Mouse (Mus musculus): ENCODE data around the gene Kansl2. TPM values are rescaled to one million over a fixed set of nuclear protein-coding genes. Genes with fewer than 3 reads are reported as not detected.
A peak's percentile ranks its signal among the peaks of the same experiment; 100 is the strongest.
"Not testable (repeated sequence)": the region's sequence is repeated elsewhere in the genome, so short reads cannot be mapped to it uniquely, and the experiment has no call there.

Gene Kansl2
- polyA plus RNA-seq, 1 experiment, result 19.8 TPM

- Histone ChIP-seq H3K4me3 (ENCODE audit: control insufficient read depth, low read depth, low read length) (no peak overlapping the region), H3K27me3 (ENCODE audit: control insufficient read depth, insufficient read depth, low read length) (no peaks in the 10 kb centered on the region), H3K4me1 (ENCODE audit: control insufficient read depth, insufficient read depth, low read length) (0 out of 2 replicates have a peak, but pooled peaks cover 2% of the 10 kb centered on the region), H3K36me3 (ENCODE audit: control insufficient read depth, insufficient read depth, low read length) (peaks cover 4% of the 10 kb centered on the region; the same call in 1 of the 2 replicates), H3K27ac (ENCODE audit: control insufficient read depth, insufficient read depth, low read depth, low read length) (no peak overlapping the region)
- no peak for TF ChIP-seq POLR2A (IDR thresholded peaks at IDR 0.05; ENCODE audit: control insufficient read depth, low read depth, low read length)
- TF ChIP-seq CTCF (IDR thresholded peaks at IDR 0.05; ENCODE audit: control insufficient read depth, insufficient read depth, insufficient replicate concordance, low read depth, low read length), result peak; percentile 85
Observed at GRCm38 (mm10) chr15:98517380-98518355, 16.4 kb downstream of the Kansl2 start.

GRCm38 (mm10) chr15:98514845-98515244 lies 19.2 kb downstream of the Kansl2 start:
- H3K36me3 ChIP-seq (ENCODE audit: control insufficient read depth, insufficient read depth, low read length); H3K4me3 ChIP-seq (ENCODE audit: control insufficient read depth, low read depth, low read length); H3K27ac ChIP-seq (ENCODE audit: control insufficient read depth, insufficient read depth, low read depth, low read length); H3K27me3 ChIP-seq (ENCODE audit: control insufficient read depth, insufficient read depth, low read length); H3K4me1 ChIP-seq (ENCODE audit: control insufficient read depth, insufficient read depth, low read length): not testable (repeated sequence)

GRCm38 (mm10) chr15:98514146-98514545 lies 19.9 kb downstream of the Kansl2 start:
- Histone ChIP-seq H3K4me3 (ENCODE audit: control insufficient read depth, low read depth, low read length) (no peak overlapping the region), H3K4me1 (ENCODE audit: control insufficient read depth, insufficient read depth, low read length) (peaks cover 5% of the 10 kb centered on the region), H3K27me3 (ENCODE audit: control insufficient read depth, insufficient read depth, low read length) (no peaks in the 10 kb centered on the region), H3K36me3 (ENCODE audit: control insufficient read depth, insufficient read depth, low read length) (no peaks in the 10 kb centered on the region), H3K27ac (ENCODE audit: control insufficient read depth, insufficient read depth, low read depth, low read length) (no peak overlapping the region)
- TF ChIP-seq POLR2A (IDR thresholded peaks at IDR 0.05; ENCODE audit: control insufficient read depth, low read depth, low read length), result no peak
- TF ChIP-seq CTCF (IDR thresholded peaks at IDR 0.05; ENCODE audit: control insufficient read depth, insufficient read depth, insufficient replicate concordance, low read depth, low read length), result no peak

- H3K4me3 ChIP-seq (ENCODE audit: control insufficient read depth, low read depth, low read length); H3K36me3 ChIP-seq (ENCODE audit: control insufficient read depth, insufficient read depth, low read length); H3K27me3 ChIP-seq (ENCODE audit: control insufficient read depth, insufficient read depth, low read length); H3K27ac ChIP-seq (ENCODE audit: control insufficient read depth, insufficient read depth, low read depth, low read length); H3K4me1 ChIP-seq (ENCODE audit: control insufficient read depth, insufficient read depth, low read length): not testable (repeated sequence)
Observed at GRCm38 (mm10) chr15:98513676-98514075, 20.4 kb downstream of the Kansl2 start.

GRCm38 (mm10) chr15:98512799-98513321 lies 21.2 kb downstream of the Kansl2 start:
- Histone ChIP-seq H3K36me3 (ENCODE audit: control insufficient read depth, insufficient read depth, low read length) (no peaks in the 10 kb centered on the region), H3K4me3 (ENCODE audit: control insufficient read depth, low read depth, low read length) (no peak overlapping the region), H3K4me1 (ENCODE audit: control insufficient read depth, insufficient read depth, low read length) (peaks cover 5% of the 10 kb centered on the region), H3K27ac (ENCODE audit: control insufficient read depth, insufficient read depth, low read depth, low read length) (no peak overlapping the region), H3K27me3 (ENCODE audit: control insufficient read depth, insufficient read depth, low read length) (no peaks in the 10 kb centered on the region)
- TF ChIP-seq CTCF (IDR thresholded peaks at IDR 0.05; ENCODE audit: control insufficient read depth, insufficient read depth, insufficient replicate concordance, low read depth, low read length) (no peak), POLR2A (IDR thresholded peaks at IDR 0.05; ENCODE audit: control insufficient read depth, low read depth, low read length) (no peak)

- Histone ChIP-seq H3K27me3 (ENCODE audit: control insufficient read depth, insufficient read depth, low read length) (no peaks in the 10 kb centered on the region), H3K27ac (ENCODE audit: control insufficient read depth, insufficient read depth, low read depth, low read length) (no peak overlapping the region; the same call in 1 of the 2 replicates), H3K36me3 (ENCODE audit: control insufficient read depth, insufficient read depth, low read length) (no peaks in the 10 kb centered on the region), H3K4me1 (ENCODE audit: control insufficient read depth, insufficient read depth, low read length) (peaks cover 6% of the 10 kb centered on the region), H3K4me3 (ENCODE audit: control insufficient read depth, low read depth, low read length) (no peak overlapping the region)
- TF ChIP-seq CTCF (IDR thresholded peaks at IDR 0.05; ENCODE audit: control insufficient read depth, insufficient read depth, insufficient replicate concordance, low read depth, low read length) (no peak), POLR2A (IDR thresholded peaks at IDR 0.05; ENCODE audit: control insufficient read depth, low read depth, low read length) (no peak)
Observed at GRCm38 (mm10) chr15:98512232-98512631, 21.8 kb downstream of the Kansl2 start.

- Histone ChIP-seq H3K27me3 (ENCODE audit: control insufficient read depth, insufficient read depth, low read length) (no peaks in the 10 kb centered on the region), H3K4me1 (ENCODE audit: control insufficient read depth, insufficient read depth, low read length) (peaks cover 6% of the 10 kb centered on the region), H3K36me3 (ENCODE audit: control insufficient read depth, insufficient read depth, low read length) (no peaks in the 10 kb centered on the region), H3K27ac (ENCODE audit: control insufficient read depth, insufficient read depth, low read depth, low read length) (no peak overlapping the region), H3K4me3 (ENCODE audit: control insufficient read depth, low read depth, low read length) (no peak overlapping the region)
- no peak for TF ChIP-seq CTCF (IDR thresholded peaks at IDR 0.05; ENCODE audit: control insufficient read depth, insufficient read depth, insufficient replicate concordance, low read depth, low read length)
- no peak for TF ChIP-seq POLR2A (IDR thresholded peaks at IDR 0.05; ENCODE audit: control insufficient read depth, low read depth, low read length)
Observed at GRCm38 (mm10) chr15:98511386-98511928, 22.6 kb downstream of the Kansl2 start.

Data from testis, adult 2 months (tissue).